Mouse (Mus musculus) neural tube, embryonic 10.5 days (tissue): ENCODE data around the gene Itgb3.

Experiments used
- DNase-seq: peaks from one replicate; pipeline ENCODE4 v3.0.0-alpha.2; 2017; ENCODE audit warnings: low spot score; ENCODE audit errors: extremely low spot score

Itgb3 gene

DNA sequence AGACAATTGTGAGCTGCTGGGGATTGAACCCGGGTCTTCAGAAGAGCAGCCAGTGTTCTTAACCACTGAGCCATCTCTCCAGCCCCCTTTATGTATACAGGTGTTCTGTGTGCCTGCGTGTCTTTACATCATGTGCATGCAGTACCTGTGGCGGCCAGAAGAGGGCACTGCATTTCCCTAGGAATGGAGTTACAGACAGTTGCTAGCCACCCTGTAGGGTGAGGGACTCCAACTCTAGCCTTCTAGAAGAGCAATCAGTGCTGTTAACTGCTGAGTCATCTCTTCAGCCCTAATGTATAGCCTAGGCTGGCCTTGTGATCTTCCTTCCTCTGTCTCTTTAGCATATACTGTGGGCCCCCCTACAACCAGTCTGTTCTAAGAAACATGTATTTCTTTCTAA is 40.8 kb downstream of the Itgb3 start:
- peak; percentile 28 for DNase-seq

- no peak for DNase-seq
These were observed 52.8 kb downstream of the Itgb3 start for GRCm38 (mm10) chr11:104660599-104660998.

DNA sequence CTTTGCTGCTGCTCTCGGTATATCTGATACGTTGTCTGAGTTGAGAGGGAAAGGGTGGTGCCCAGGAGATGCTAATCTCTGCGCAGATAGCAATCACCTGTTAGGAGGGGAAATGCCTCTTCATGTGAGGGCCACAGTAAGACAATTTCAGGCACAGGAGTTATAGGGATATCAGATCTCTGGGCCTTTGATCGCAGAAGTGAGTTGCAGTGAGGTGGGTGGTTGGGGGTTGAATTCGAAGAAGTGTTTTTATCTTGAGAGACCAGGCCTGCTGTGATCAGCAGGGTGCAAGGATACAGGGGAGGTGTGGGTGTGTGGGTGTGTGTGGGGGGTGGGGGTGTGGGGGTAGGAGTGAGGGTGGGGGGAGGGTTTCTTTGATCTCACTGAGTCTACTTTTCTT is 53.3 kb downstream of the Itgb3 start:
- DNase-seq = no peak

DNA sequence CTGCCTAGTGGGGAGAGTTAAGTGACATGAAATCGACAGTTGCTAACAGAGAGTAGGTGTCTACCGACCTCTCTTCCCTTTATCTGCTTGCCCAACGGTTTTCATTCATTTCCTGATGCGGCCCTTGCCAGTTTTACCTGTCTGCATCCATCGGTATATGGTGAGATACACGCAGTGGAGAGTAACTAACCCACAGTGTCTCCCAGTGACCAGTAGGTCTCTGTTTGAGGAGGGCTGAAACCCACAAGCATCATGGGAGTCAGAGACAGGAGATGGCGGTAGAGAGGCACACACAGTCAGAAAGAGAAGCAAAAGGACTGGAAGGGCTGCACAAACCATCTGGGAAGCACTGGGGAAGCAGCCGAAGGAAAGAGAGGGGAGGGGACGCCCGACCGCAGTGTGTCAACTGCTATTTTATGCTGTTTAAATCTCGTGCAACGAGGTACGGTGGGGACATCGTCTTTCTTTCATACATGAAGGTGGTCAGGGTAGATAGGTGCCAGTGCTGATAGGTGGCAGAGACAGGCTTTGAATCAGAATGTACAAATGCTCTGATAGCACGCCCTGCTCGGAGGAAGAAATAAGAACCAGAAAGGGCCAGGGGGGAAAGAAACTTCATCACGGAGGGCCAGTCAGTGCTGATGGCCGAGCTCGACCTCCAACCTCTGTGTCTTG is 53.9 kb downstream of the Itgb3 start:
- DNase-seq = no peak

GRCm38 (mm10) chr11:104662573-104662972 is 54.8 kb downstream of the Itgb3 start:
- no peak for DNase-seq

- DNase-seq = no peak
These were observed 55.6 kb downstream of the Itgb3 start for GRCm38 (mm10) chr11:104663241-104663877.

GRCm38 (mm10) chr11:104663878-104664261 is 56.1 kb downstream of the Itgb3 start:
- DNase-seq = no peak

DNA sequence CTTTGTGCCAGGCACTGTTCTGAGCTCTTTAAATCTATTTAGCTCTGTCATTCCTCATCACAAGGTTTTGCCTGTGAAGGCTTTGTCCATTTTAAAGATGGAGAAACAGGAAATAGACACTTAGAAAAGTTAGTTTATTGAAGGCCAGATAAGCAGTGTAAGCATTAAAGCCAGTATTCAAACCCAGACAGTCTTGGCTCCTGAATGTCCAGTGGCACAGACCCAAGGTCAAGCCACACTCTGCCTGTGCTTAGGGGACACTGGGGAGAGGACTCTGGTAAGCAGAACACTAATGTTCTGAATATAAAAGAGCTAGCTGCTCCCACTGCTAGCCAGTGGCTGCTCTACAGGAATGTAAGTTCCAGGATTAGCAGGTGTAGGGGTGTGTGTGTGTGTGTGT is 56.6 kb downstream of the Itgb3 start:
- no peak for DNase-seq

GRCm38 (mm10) chr11:104667399-104667798 is 59.6 kb downstream of the Itgb3 start:
- DNase-seq = no peak

- DNase-seq = no peak
These were observed 65.6 kb downstream of the Itgb3 start for GRCm38 (mm10) chr11:104673412-104673811.

- DNase-seq = no peak
These were observed 67.0 kb downstream of the Itgb3 start for GRCm38 (mm10) chr11:104674768-104675167.

DNA sequence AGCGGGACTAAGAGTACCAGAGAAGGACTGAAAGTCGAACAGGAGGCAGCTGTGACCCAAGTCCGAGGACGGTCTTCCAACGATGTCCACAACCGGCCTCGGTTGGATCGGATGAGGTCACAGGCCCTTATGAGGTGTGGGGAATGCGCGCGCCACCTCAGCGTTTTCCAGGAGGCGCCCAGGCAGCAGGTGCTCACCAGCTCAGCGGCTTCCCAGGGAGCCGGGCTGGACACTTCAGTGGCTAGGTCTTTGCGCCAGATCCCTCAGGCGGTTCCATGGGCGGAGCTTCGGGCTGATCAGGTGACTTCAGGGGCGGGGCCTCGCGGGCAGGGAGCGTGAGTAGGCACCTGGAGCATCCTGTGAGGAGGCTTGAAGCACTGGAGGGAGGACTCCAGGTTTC is 77.7 kb downstream of the Itgb3 start, which contains the start of gene Gm11639:
Gene Gm11639, plus strand, starts transcription at position 160 of the 400 bp plus-strand sequence.
- DNase-seq = peak; percentile 19

GRCm38 (mm10) chr11:104693235-104693634 is 85.4 kb downstream of the Itgb3 start:
- DNase-seq = no peak

DNA sequence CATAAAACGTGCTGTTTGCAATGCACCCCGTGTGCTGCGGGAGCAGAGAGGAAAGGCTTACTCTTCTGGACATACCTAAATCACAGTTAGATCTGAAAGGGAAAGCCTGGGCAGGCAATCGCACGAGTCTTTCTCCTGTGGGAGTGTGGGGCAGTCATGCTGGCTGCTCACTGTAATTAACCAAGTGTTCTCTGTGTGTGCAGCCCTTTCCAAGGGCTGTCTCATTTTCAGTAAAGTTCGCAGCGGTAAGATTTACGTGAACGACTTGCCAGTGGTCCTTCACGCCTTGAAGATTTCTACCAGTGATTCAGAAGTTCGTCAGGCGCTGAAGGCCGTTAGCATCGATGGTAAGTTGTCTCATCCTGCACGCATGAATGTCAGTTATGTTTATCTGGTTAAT is 96.3 kb downstream of the Itgb3 start:
- DNase-seq = no peak

DNA sequence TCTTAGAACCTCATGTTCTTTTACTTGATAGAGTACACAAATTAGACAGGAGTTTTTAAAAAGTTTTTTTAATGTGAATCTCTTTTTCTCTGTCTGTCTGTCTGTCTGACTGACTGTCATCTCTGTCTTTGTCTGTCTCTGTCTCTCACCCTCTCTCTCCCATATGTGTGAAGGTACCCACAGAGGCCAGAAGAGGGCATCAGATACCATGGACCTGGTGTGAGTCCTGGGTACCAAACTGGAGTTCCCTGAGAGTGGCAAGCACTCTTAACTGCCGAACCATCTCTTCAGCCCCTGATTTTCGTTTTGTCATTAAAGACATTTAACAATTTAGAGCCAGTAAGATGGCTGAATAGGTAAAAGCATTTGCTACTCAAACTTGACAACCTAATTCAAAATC is 99.3 kb downstream of the Itgb3 start:
- no peak for DNase-seq
